Mouse (Mus musculus) small intestine, adult 2 months (tissue): ENCODE results near the gene Gm5797.
"Not testable (repeated sequence)": the region's sequence is repeated elsewhere in the genome, so short reads cannot be mapped to it uniquely, and the experiment has no call there.

ENCODE experiments used
- CTCF ChIP-seq: fragments of 200-500 bp; IDR thresholded peaks from 2 replicates; pipeline ENCODE4 v1.5.1; 2012; ENCODE audit warnings: low read depth, mild to moderate bottlenecking, control low read depth, inconsistent platforms, low read length, moderate library complexity, mixed read lengths; ENCODE audit not compliant: insufficient replicate concordance, insufficient read length; ENCODE audit errors: extremely low read depth
- POLR2A ChIP-seq: fragments of 200-500 bp; IDR thresholded peaks from 2 replicates; pipeline ENCODE4 v1.6.1; 2012; ENCODE audit warnings: low read depth, mild to moderate bottlenecking, control low read depth, inconsistent platforms, low read length, moderate library complexity

- not testable (repeated sequence) for TF ChIP-seq POLR2A, CTCF
Measured at GRCm38 (mm10) chr14:7332295-7332694, at the start of gene Gm5797.
